Mouse (Mus musculus) layer of hippocampus, postnatal 14 days (tissue): ENCODE data around the gene Pim3. TPM values are rescaled to one million over a fixed set of nuclear protein-coding genes. Genes with fewer than 3 reads are reported as not detected.

ENCODE experiments used
- total RNA-seq, 2 experiments: library from RNA; stranded (reverse); gene quantifications; 2 replicates each; pipeline ENCODE4 v1.2.3; 2021

Pim3 gene
- total RNA-seq, 2 experiments from 2014 or later: 40.8 to 48.4 TPM

Other genes starting within 250 kb of the Pim3 start
- 10 to 100 TPM; 50.1 to 50.2 TPM for gene Brd1, start 128.0 kb upstream of the Pim3 start, total RNA-seq
- 10 to 100 TPM; 12.9 to 13.5 TPM for gene Zbed4, start 110.5 kb upstream of the Pim3 start, total RNA-seq
- gene Alg12, start 42.9 kb upstream of the Pim3 start, total RNA-seq: 10 to 100 TPM in 1 of 2 experiments, 1 to 10 TPM in 1; 9.2 to 12.0 TPM
- gene Creld2, start 42.5 kb upstream of the Pim3 start, total RNA-seq: 10 to 100 TPM; 17.3 to 26.1 TPM
- gene Ttll8, start 92.2 kb downstream of the Pim3 start, total RNA-seq: 1 to 10 TPM; 2.0 to 2.9 TPM
- 100 to 1,000 TPM; 132 to 137 TPM for gene Mlc1, start 116.8 kb downstream of the Pim3 start, total RNA-seq
- not detected for gene Mov10l1, start 120.7 kb downstream of the Pim3 start, total RNA-seq
- 100 to 1,000 TPM; 131 to 143 TPM for gene Panx2, start 197.5 kb downstream of the Pim3 start, total RNA-seq
- gene Trabd, start 212.9 kb downstream of the Pim3 start, total RNA-seq: 10 to 100 TPM; 20.7 to 21.3 TPM
- 10 to 100 TPM; 20.8 to 20.9 TPM for gene Selenoo, start 226.9 kb downstream of the Pim3 start, total RNA-seq